ENCODE assay signal across 14 mouse cellular contexts in the genomic region with DNA sequence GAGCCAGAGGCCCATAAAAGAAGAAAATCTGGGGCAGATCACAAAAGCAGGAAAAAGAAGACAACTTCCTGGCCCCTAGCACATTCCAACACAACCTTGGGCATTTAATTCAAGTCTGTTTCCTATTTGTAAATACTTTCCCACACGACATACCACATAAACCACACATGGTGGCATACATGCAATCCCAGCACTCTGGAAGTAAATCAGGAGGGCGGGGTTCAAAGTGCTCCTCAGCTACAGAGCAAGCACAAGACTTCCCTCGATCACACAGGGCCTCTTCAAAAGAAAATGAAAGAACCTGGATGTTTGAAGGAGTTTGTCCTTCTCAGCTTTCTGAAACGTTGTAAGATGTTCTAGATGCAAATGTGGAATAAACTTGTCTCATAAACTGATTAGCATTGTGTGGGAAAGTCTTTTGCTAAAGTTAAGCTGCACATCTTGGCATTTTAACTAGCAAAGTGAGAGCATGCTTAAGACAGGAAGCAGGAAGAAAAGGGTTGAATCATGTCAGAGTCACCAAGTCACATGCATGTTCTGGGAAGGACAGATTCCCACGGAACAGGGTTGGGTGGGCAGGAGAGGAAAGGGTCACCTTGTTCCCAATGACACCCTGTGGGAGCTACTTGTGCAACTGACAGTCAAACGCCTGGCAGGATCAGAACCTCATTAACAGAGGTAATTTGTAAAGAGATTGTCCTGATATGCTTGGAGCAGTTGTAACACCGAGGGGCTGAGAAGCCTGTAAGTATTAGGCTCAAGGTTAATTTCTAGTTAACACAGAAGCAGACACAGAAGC. TPM values are rescaled to one million over a fixed set of nuclear protein-coding genes. Genes with fewer than 3 reads are reported as not detected.
DNase-seq lines count a peak whose midpoint lies in the region; ATAC-seq lines count a peak whose summit lies in the region.
"Had no signal": no experiment of that assay in that cellular context is flagged by ENCODE, and none has a peak within 500 bp of the region (broad histone marks: within the 10 kb centered on the region; RNA-seq: fewer than 3 reads in every experiment).

No protein-coding gene starts in this region.

- DNase-seq in frontal cortex, postnatal 14 days (ENCODE audit: low spot score in 2 of 2): no peak
- peak; percentile 37 for DNase-seq in 3134 (ENCODE audit: extremely low read depth, insufficient read length, low spot score)
- DNase-seq in kidney, postnatal 10 days: peak; percentile 44
- DNase-seq in urinary bladder, postnatal 14 days (ENCODE audit: low spot score): no peak
- DNase-seq in thymus, postnatal 14 days: no peak
- DNase-seq: adrenal gland, postnatal 36 days; cerebellum, adult 9-10 months; heart, postnatal 4 days had no signal

- no peak overlapping the region for H3K4me3 ChIP-seq in embryonic facial prominence, embryonic 13.5 days
- H3K4me3 ChIP-seq: heart, embryonic 10.5 days had no signal

- 28% methylated on average over 7 of the region's 7 CpGs for WGBS in embryonic facial prominence, embryonic 13.5 days

- no peaks in the 10 kb centered on the region for H3K36me3 ChIP-seq in embryonic facial prominence, embryonic 13.5 days
- H3K36me3 ChIP-seq: heart, embryonic 10.5 days had no signal

- no peaks in the 10 kb centered on the region for H3K9me3 ChIP-seq in embryonic facial prominence, embryonic 13.5 days
- H3K9me3 ChIP-seq: heart, embryonic 10.5 days had no signal

- H3K4me1 ChIP-seq in embryonic facial prominence, embryonic 13.5 days: peaks cover 24% of the 10 kb centered on the region

- H3K27me3 ChIP-seq in embryonic facial prominence, embryonic 13.5 days: no peaks in the 10 kb centered on the region

- no peak overlapping the region for H3K4me2 ChIP-seq in embryonic facial prominence, embryonic 13.5 days

- peak overlapping the region; percentile 13 for H3K27ac ChIP-seq in embryonic facial prominence, embryonic 13.5 days
- H3K27ac ChIP-seq: heart, embryonic 10.5 days; liver, embryonic 14.5 days; macrophage had no signal

- peak; percentile 73 for ATAC-seq in frontal cortex, adult (ENCODE audit: low TSS enrichment)
- no peak for ATAC-seq in embryonic facial prominence, embryonic 13.5 days (ENCODE audit: insufficient number of reproducible peaks, insufficient read depth, low FRiP score, low TSS enrichment, low read depth)
- no peak for ATAC-seq in erythroblast, adult 5-6 weeks (replicated peaks; ENCODE audit: low FRiP score, poor library complexity, severe bottlenecking)

- H3K9ac ChIP-seq in embryonic facial prominence, embryonic 13.5 days: no peak overlapping the region
- H3K9ac ChIP-seq: liver, embryonic 14.5 days had no signal

RNA-seq across cellular contexts. Expression of a gene that starts 19.4 kb away (rescaled TPM):
- 6.7 and 9.4 TPM in 2 replicates for polyA plus RNA-seq in embryonic facial prominence, embryonic 13.5 days (2015; fragmentation: Nextera tagmentation; extraction: Ambion mirVana)
- total RNA-seq in erythroblast, adult 5-6 weeks (2015; ENCODE audit: low replicate concordance): 0.58 and 11.1 TPM in 2 replicates
- total RNA-seq in erythroblast, adult 5-6 weeks (2017; ENCODE audit: low replicate concordance): 1.8 and 4.1 TPM in 2 replicates
- polyA plus RNA-seq: macrophage had no signal

RNA-seq across cellular contexts. Expression of a gene that starts 25.4 kb away (rescaled TPM):
- 3.4 and 4.7 TPM in 2 replicates for polyA plus RNA-seq in embryonic facial prominence, embryonic 13.5 days (2015; fragmentation: Nextera tagmentation; extraction: Ambion mirVana)
- 11.9 and 23.1 TPM in 2 replicates for total RNA-seq in erythroblast, adult 5-6 weeks (2015; ENCODE audit: low replicate concordance)
- 18.1 and 40.7 TPM in 2 replicates for total RNA-seq in erythroblast, adult 5-6 weeks (2017; ENCODE audit: low replicate concordance)

RNA-seq across cellular contexts. Expression of a gene that starts 37.0 kb away (rescaled TPM):
- 0.39 and 0.60 TPM in 2 replicates for polyA plus RNA-seq in embryonic facial prominence, embryonic 13.5 days (2015; fragmentation: Nextera tagmentation; extraction: Ambion mirVana)
- total RNA-seq in erythroblast, adult 5-6 weeks (2015; ENCODE audit: low replicate concordance): 55.6 and 58.0 TPM in 2 replicates
- 11.5 and 18.0 TPM in 2 replicates for total RNA-seq in erythroblast, adult 5-6 weeks (2017; ENCODE audit: low replicate concordance)

RNA-seq across cellular contexts. Expression of a gene that starts 46.1 kb away (rescaled TPM):
- 21.8 and 27.8 TPM in 2 replicates for polyA plus RNA-seq in embryonic facial prominence, embryonic 13.5 days (2015; fragmentation: Nextera tagmentation; extraction: Ambion mirVana)
- total RNA-seq in erythroblast, adult 5-6 weeks (2015; ENCODE audit: low replicate concordance): 13.3 and 13.4 TPM in 2 replicates
- 15.5 and 16.6 TPM in 2 replicates for total RNA-seq in erythroblast, adult 5-6 weeks (2017; ENCODE audit: low replicate concordance)

RNA-seq across cellular contexts. Expression of a gene that starts 59.1 kb away (rescaled TPM):
- polyA plus RNA-seq in embryonic facial prominence, embryonic 13.5 days (2015; fragmentation: Nextera tagmentation; extraction: Ambion mirVana): 18.9 and 19.2 TPM in 2 replicates
- total RNA-seq in erythroblast, adult 5-6 weeks (2015; ENCODE audit: low replicate concordance): 2.9 and 5.0 TPM in 2 replicates
- total RNA-seq in erythroblast, adult 5-6 weeks (2017; ENCODE audit: low replicate concordance): 1.3 and 1.4 TPM in 2 replicates

Comparison
In these comparisons a context has a peak if more than half of its experiments do, and no peak if none do; other contexts are left out.
1. DNase-seq: peak in 3134 (single experiment) and kidney, postnatal 10 days (single experiment); none in frontal cortex, postnatal 14 days (0 of 2), urinary bladder, postnatal 14 days (single experiment) and thymus, postnatal 14 days (single experiment).